ENCODE assay signal across 21 mouse cellular contexts in the genomic region with DNA sequence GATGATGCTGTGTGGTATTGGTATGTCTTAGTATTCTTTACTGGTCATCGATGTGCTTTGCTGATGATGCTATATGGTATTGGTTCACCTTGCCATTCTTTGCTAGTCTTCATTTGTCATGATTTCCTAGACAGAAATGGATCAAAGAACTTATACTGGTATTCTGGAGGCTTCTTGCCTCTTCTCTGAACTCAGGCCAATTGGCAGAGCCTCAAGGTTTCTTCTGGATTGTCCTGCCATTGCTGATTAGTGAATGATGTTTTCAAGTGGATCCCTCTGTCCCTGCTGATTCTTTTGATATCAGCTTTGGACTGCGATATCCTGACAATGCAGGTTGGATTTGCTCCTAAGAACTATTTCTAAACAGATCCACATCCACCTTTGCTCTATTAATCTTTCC.
A peak's percentile ranks its signal among the peaks of the same experiment; 100 is the strongest.
DNase-seq lines count a peak whose midpoint lies in the region; ATAC-seq lines count a peak whose summit lies in the region.
"Had no signal": no experiment of that assay in that cellular context is flagged by ENCODE, and none has a peak within 500 bp of the region (broad histone marks: within the 10 kb centered on the region; RNA-seq: fewer than 3 reads in every experiment).

No protein-coding gene starts in this region.

- peak; percentile 44 for DNase-seq in heart, adult 11 months
- no peak for DNase-seq in heart, postnatal 36 days
- DNase-seq in adrenal gland, adult 8-10 months = peak; percentile 21
- DNase-seq in adrenal gland, postnatal 25 days = peak; percentile 10
- no peak for DNase-seq in right cerebral cortex, postnatal 25 days
- DNase-seq: B cell, adult 2 months; cerebellum, adult 11-12 months; cerebellum, adult 8-10 months; cerebellum, postnatal 36 days; embryo, embryonic 11 days; gastrocnemius, adult 2 months; gastrocnemius, postnatal 14 days; heart, postnatal 14 days; kidney, adult 18-20 months; kidney, adult 9 months had no signal

- ATAC-seq in frontal cortex, adult (ENCODE audit: low TSS enrichment) = no peak
- ATAC-seq: forebrain, embryonic 16.5 days; hindbrain, postnatal 0 days; inflammation-experienced regulatory T-cells, adult 6 months; intestine, embryonic 16.5 days; Patski had no signal

- intact Hi-C loops in heart, postnatal 36 days (cut with DNase I) = no loop called here

Comparison
In these comparisons a context has a peak if more than half of its experiments do, and no peak if none do; other contexts are left out.
1. DNase-seq: peak in heart, adult 11 months (single experiment), adrenal gland, adult 8-10 months (single experiment) and adrenal gland, postnatal 25 days (single experiment); none in heart, postnatal 36 days (0 of 2) and right cerebral cortex, postnatal 25 days (single experiment).